Mouse (Mus musculus): ENCODE results near the gene Pigq.

DNA sequence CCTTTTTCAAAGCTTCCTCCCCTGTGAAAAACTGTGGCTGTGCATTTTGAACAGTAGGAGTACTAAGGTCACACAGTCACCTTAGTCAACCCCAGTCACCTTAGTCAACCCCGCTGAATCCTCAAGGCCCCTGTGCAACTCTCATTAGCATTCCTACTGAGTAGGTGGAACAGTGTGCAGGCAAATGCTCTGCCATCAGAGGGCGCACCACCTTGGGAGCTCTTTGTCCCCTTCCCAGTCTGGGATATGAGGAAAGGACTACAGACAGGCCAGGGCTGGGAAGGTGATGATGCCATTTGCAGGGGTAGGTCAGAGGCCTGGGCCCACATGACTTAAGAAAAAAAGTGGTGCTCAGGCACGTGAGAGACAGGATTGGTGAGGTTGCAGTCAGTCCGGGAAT lies 65.5 kb downstream of the Pigq start:
- TF ChIP-seq EP300 (IDR thresholded peaks at IDR 0.05; ENCODE audit: low read depth) (no peak), CTCF (IDR thresholded peaks at IDR 0.05; ENCODE audit: low read depth) (peak; percentile 27; the same call in 1 of the 2 replicates)
